Mouse (Mus musculus): Measurements from ENCODE around the gene Kcnab3. TPM values are rescaled to one million over a fixed set of nuclear protein-coding genes. Genes with fewer than 3 reads are reported as not detected.

Gene Kcnab3
- polyA plus RNA-seq, 2 experiments, result 0.10 to 0.20 TPM

DNA sequence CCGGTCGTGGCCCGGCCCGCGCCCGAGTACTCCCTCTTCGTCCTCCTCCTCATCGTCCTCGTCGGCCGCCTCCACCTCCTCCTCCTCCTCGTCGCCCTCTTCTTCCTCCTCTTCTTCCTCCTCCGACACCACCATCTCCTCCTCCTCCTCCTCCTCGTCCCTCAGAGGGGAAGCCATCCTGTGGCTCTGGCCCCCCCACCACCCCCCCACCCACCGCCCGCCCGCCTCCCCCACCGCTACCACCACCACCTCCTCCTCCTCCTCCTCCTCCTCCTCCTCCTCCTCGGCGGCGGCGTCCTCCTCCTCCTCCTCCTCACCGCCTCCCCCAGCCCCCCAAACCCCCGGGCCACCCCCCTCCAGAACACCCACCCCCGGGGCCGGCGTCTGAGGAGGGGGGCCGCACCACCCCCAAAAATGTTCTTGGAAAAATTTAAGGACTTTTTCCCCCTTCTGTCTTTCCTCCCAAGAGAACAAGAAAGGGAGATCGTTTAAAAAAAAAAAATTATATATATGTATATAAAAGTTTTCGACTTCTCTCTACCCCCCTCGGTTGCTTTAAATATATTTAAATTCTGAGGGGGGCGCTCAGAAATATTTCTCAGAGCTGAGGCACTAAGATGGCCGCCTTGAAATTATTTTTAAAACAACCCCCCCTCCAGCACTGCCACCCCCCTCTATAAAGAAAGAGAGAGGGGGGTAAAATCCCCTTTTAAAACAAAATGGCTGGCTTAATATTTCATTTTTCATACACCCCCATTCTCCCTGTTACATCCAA is 43.3 kb downstream of the Kcnab3 start, which contains the start of gene Chd3:
Gene Chd3 (minus strand): TSS at position 192 of the 775 bp plus-strand sequence.
- peaks cover 35% of the 10 kb centered on the region for H3K27me3 ChIP-seq (ENCODE audit: control insufficient read depth, insufficient read depth, low read length)
- WGBS (ENCODE audit: insufficient replicate concordance), result 5% methylated on average over 20 of the region's 34 CpGs
- no peak for ATAC-seq (ENCODE audit: insufficient read depth)
- H3K9ac ChIP-seq (replicated peaks), result peak within 1 kb of the TSS; percentile 85
- no peaks in the 10 kb centered on the region for H3K9me3 ChIP-seq (ENCODE audit: control insufficient read depth, low read length)
- DNase-seq (ENCODE audit: low read depth in 3 of 3, low spot score in 3 of 3), result no peak
- H3K4me3 ChIP-seq (ENCODE audit: insufficient read depth in 1 of 2, low read depth in 2 of 2, low read length in 2 of 2), result peak within 1 kb of the TSS; percentile 73 to 77
- peaks cover 55 to 57% of the 10 kb centered on the region in 2 experiments for H3K4me1 ChIP-seq (replicated peaks; ENCODE audit: control insufficient read depth in 2 of 2, insufficient read depth in 2 of 2, low read length in 1 of 2)
- H3K27ac ChIP-seq, result peak within 1 kb of the TSS; percentile 30; the same call in 1 of the 2 replicates
- TF ChIP-seq EP300 (IDR thresholded peaks at IDR 0.05; ENCODE audit: low read depth), result no peak
- TF ChIP-seq CTCF (IDR thresholded peaks at IDR 0.05; ENCODE audit: low read depth), result no peak
- no peaks in the 10 kb centered on the region for H3K36me3 ChIP-seq (replicated peaks; ENCODE audit: control insufficient read depth, insufficient read depth, low read depth)
- H3K4me2 ChIP-seq (ENCODE audit: low read depth), result peak within 1 kb of the TSS; percentile 89

DNA sequence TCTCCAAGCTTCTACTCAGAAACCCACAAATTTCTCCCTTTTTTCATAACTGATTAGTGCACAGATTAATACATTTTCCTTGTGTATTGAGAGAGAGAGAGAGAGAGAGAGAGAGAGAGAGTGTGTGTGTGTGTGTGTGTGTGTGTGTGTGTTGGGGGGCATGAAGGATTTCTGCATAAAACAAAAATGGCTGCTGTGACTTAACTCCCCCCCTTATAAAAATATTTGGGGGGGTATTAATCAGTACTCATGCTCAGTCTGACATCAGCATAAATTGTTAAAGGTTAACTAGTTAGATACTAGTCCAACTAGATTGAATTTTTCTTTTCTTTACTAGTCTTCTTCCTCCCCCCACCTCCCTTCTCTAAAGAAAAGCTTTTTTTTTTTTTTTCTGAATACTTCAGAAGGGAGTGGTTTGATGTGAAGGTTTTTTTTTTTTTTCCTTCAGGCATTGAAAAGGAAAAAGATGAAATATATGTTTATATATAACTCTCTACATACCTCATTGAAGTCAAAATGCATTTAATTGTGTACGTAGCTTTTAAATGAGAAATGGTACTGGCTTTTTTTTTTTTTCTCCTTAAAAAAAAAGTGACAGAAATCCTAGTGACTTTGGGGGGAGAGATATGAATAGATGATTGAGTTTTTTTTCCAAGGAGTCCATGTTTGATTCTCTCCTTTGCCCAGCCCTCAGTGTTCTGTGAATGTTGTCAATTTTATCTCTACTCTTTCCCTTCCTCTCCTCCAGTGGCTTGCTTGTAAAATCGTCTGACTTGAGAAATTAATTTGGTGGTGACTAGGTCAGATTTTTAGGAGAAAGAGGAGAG is 44.1 kb downstream of the Kcnab3 start:
- WGBS (ENCODE audit: insufficient replicate concordance), result 36% methylated on average over 2 of the region's 2 CpGs
- Histone ChIP-seq H3K4me1 (replicated peaks; ENCODE audit: control insufficient read depth in 2 of 2, insufficient read depth in 2 of 2, low read length in 1 of 2) (peaks cover 53 to 58% of the 10 kb centered on the region in 2 experiments), H3K27ac (peak overlapping the region; percentile 6; the same call in 1 of the 2 replicates), H3K9me3 (ENCODE audit: control insufficient read depth, low read length) (no peaks in the 10 kb centered on the region), H3K4me3 (ENCODE audit: insufficient read depth in 1 of 2, low read depth in 2 of 2, low read length in 2 of 2) (no peak overlapping the region), H3K27me3 (ENCODE audit: control insufficient read depth, insufficient read depth, low read length) (peaks cover 35% of the 10 kb centered on the region), H3K9ac (replicated peaks) (no peak overlapping the region), H3K36me3 (replicated peaks; ENCODE audit: control insufficient read depth, insufficient read depth, low read depth) (no peaks in the 10 kb centered on the region), H3K4me2 (ENCODE audit: low read depth) (peak overlapping the region; percentile 89)
- no peak for DNase-seq (ENCODE audit: low read depth in 3 of 3, low spot score in 3 of 3)
- no peak for ATAC-seq (ENCODE audit: insufficient read depth)
- TF ChIP-seq CTCF (IDR thresholded peaks at IDR 0.05; ENCODE audit: low read depth) (no peak), EP300 (IDR thresholded peaks at IDR 0.05; ENCODE audit: low read depth) (no peak)

DNA sequence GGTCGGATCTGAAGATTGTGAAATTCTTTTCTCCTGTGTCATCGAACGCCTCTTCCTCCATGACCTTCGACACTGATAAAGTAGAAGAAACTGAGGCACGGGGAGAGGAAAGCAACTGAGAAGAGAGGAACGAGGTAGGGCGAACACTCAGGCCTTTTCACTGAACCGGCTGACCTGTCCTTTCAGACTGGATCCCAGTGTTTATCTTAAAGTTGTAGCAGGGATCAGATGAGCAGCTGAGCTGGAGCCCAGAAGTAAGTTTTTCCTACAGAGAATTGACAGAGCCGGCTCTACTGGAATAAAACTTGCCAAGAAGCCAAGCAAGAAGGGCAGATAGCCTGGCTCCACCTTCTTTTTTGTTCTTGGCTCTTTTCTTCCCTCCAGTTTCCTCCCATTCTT is 44.8 kb downstream of the Kcnab3 start:
- no peak overlapping the region for H3K9ac ChIP-seq (replicated peaks)
- peak overlapping the region; percentile 6; the same call in 1 of the 2 replicates for H3K27ac ChIP-seq
- 36% methylated on average over 9 of the region's 9 CpGs for WGBS (ENCODE audit: insufficient replicate concordance)
- no peak for DNase-seq (ENCODE audit: low read depth in 3 of 3, low spot score in 3 of 3)
- no peak for ATAC-seq (ENCODE audit: insufficient read depth)
- H3K4me2 ChIP-seq (ENCODE audit: low read depth), result peak overlapping the region; percentile 32; the same call in 1 of the 2 replicates
- no peak overlapping the region for H3K4me3 ChIP-seq (ENCODE audit: insufficient read depth in 1 of 2, low read depth in 2 of 2, low read length in 2 of 2)
- no peaks in the 10 kb centered on the region for H3K9me3 ChIP-seq (ENCODE audit: control insufficient read depth, low read length)
- peaks cover 47 to 58% of the 10 kb centered on the region in 2 experiments for H3K4me1 ChIP-seq (replicated peaks; ENCODE audit: control insufficient read depth in 2 of 2, insufficient read depth in 2 of 2, low read length in 1 of 2)
- H3K36me3 ChIP-seq (replicated peaks; ENCODE audit: control insufficient read depth, insufficient read depth, low read depth), result no peaks in the 10 kb centered on the region
- TF ChIP-seq CTCF (IDR thresholded peaks at IDR 0.05; ENCODE audit: low read depth), result no peak
- no peak for TF ChIP-seq EP300 (IDR thresholded peaks at IDR 0.05; ENCODE audit: low read depth)
- peaks cover 34% of the 10 kb centered on the region for H3K27me3 ChIP-seq (ENCODE audit: control insufficient read depth, insufficient read depth, low read length)

DNA sequence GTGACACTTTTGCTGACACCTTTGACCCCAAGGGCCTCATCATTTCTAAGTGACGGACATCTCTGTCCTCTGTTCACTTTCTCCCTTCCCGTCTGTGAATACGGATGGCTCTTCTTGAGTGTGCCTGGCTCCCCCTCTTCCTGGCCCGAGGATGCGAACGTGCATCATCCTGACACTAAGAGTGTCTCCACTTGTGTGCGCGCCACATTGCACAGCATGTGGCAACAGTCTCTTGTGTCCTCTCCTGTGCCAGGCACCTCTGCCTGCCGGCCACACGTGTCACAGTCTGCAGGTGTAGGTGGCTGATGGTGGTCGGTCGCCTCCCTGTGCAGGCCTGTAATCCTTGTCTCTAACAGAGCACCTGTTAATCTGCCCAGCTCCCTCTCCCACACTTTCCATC is 45.5 kb downstream of the Kcnab3 start:
- ATAC-seq (ENCODE audit: insufficient read depth), result no peak
- H3K9me3 ChIP-seq (ENCODE audit: control insufficient read depth, low read length), result no peaks in the 10 kb centered on the region

More for the DNA sequence above, 45.5 kb downstream of the Kcnab3 start:
- Histone ChIP-seq H3K4me3 (ENCODE audit: insufficient read depth in 1 of 2, low read depth in 2 of 2, low read length in 2 of 2) (no peak overlapping the region), H3K4me2 (ENCODE audit: low read depth) (peak overlapping the region; percentile 11; the same call in 1 of the 2 replicates), H3K27ac (peak overlapping the region; percentile 94), H3K9ac (replicated peaks) (no peak overlapping the region; the same call in 1 of the 2 replicates), H3K27me3 (ENCODE audit: control insufficient read depth, insufficient read depth, low read length) (peaks cover 29% of the 10 kb centered on the region), H3K36me3 (replicated peaks; ENCODE audit: control insufficient read depth, insufficient read depth, low read depth) (no peaks in the 10 kb centered on the region), H3K4me1 (replicated peaks; ENCODE audit: control insufficient read depth in 2 of 2, insufficient read depth in 2 of 2, low read length in 1 of 2) (peaks cover 47 to 53% of the 10 kb centered on the region in 2 experiments)
- no peak for TF ChIP-seq CTCF (IDR thresholded peaks at IDR 0.05; ENCODE audit: low read depth)
- TF ChIP-seq EP300 (IDR thresholded peaks at IDR 0.05; ENCODE audit: low read depth), result no peak
- no peak for DNase-seq (ENCODE audit: low read depth in 3 of 3, low spot score in 3 of 3)
- 70% methylated on average over 12 of the region's 12 CpGs for WGBS (ENCODE audit: insufficient replicate concordance)
